Mouse (Mus musculus): ENCODE results near the gene Hspb1. TPM values are rescaled to one million over a fixed set of nuclear protein-coding genes. Genes with fewer than 3 reads are reported as not detected.

Hspb1 gene
- polyA plus RNA-seq, 1 experiment from 2014 or later: 62.8 TPM

GRCm38 (mm10) chr5:135905320-135906225, 17.9 kb downstream of the Hspb1 start:
- ATAC-seq (ENCODE audit: insufficient read depth) (no peak), DNase-seq (no peak)
- WGBS: 47% methylated on average over 8 of the region's 8 CpGs
- H3K9me3 ChIP-seq (ENCODE audit: low read depth, low read length): no peaks in the 10 kb centered on the region
- H3K9ac ChIP-seq: no peak overlapping the region
- peaks cover 43% of the 10 kb centered on the region for H3K36me3 ChIP-seq (ENCODE audit: insufficient read depth)
- H3K27ac ChIP-seq (ENCODE audit: low read depth): no peak overlapping the region
- no peak overlapping the region for H3K4me3 ChIP-seq (ENCODE audit: low read depth, low read length)
- TF ChIP-seq CTCF (IDR thresholded peaks at IDR 0.05; ENCODE audit: low read depth): no peak
- H3K4me2 ChIP-seq: no peak overlapping the region
- H3K27me3 ChIP-seq (ENCODE audit: insufficient read depth, low read length): no peaks in the 10 kb centered on the region
- H3K4me1 ChIP-seq (ENCODE audit: insufficient read depth): no peaks in the 10 kb centered on the region

- Histone ChIP-seq H3K9ac (no peak overlapping the region), H3K9me3 (ENCODE audit: low read depth, low read length) (no peaks in the 10 kb centered on the region), H3K27me3 (ENCODE audit: insufficient read depth, low read length) (no peaks in the 10 kb centered on the region), H3K4me1 (ENCODE audit: insufficient read depth) (no peaks in the 10 kb centered on the region), H3K27ac (ENCODE audit: low read depth) (no peak overlapping the region), H3K36me3 (ENCODE audit: insufficient read depth) (peaks cover 56% of the 10 kb centered on the region), H3K4me2 (no peak overlapping the region), H3K4me3 (ENCODE audit: low read depth, low read length) (no peak overlapping the region)
- DNase-seq (peak; percentile 71), ATAC-seq (ENCODE audit: insufficient read depth) (no peak)
- TF ChIP-seq CTCF (IDR thresholded peaks at IDR 0.05; ENCODE audit: low read depth): no peak
- WGBS: 44% methylated on average over 4 of the region's 4 CpGs
These were observed 19.1 kb downstream of the Hspb1 start for GRCm38 (mm10) chr5:135906846-135907245.

- DNase-seq (no peak), ATAC-seq (ENCODE audit: insufficient read depth) (no peak)
- TF ChIP-seq CTCF (IDR thresholded peaks at IDR 0.05; ENCODE audit: low read depth): no peak
- 69% methylated on average over 13 of the region's 13 CpGs for WGBS
- Histone ChIP-seq H3K36me3 (ENCODE audit: insufficient read depth) (peaks cover 56% of the 10 kb centered on the region), H3K4me1 (ENCODE audit: insufficient read depth) (no peaks in the 10 kb centered on the region), H3K9me3 (ENCODE audit: low read depth, low read length) (no peaks in the 10 kb centered on the region), H3K4me2 (no peak overlapping the region), H3K9ac (0 out of 2 replicates have a peak overlapping the region, but pooled peaks have one; percentile 2), H3K27ac (ENCODE audit: low read depth) (peak overlapping the region; percentile 36; the same call in 1 of the 2 replicates), H3K27me3 (ENCODE audit: insufficient read depth, low read length) (no peaks in the 10 kb centered on the region), H3K4me3 (ENCODE audit: low read depth, low read length) (no peak overlapping the region)
These were observed 19.5 kb downstream of the Hspb1 start for GRCm38 (mm10) chr5:135907256-135907655.

GRCm38 (mm10) chr5:135908185-135908584, 20.5 kb downstream of the Hspb1 start:
- Histone ChIP-seq H3K36me3 (ENCODE audit: insufficient read depth) (peaks cover 61% of the 10 kb centered on the region), H3K9me3 (ENCODE audit: low read depth, low read length) (no peaks in the 10 kb centered on the region), H3K27ac (ENCODE audit: low read depth) (no peak overlapping the region), H3K4me3 (ENCODE audit: low read depth, low read length) (no peak overlapping the region), H3K4me1 (ENCODE audit: insufficient read depth) (peaks cover under 1% of the 10 kb centered on the region; the same call in 1 of the 2 replicates), H3K4me2 (no peak overlapping the region), H3K27me3 (ENCODE audit: insufficient read depth, low read length) (no peaks in the 10 kb centered on the region), H3K9ac (no peak overlapping the region)
- 81% methylated on average over 12 of the region's 12 CpGs for WGBS
- no peak for TF ChIP-seq CTCF (IDR thresholded peaks at IDR 0.05; ENCODE audit: low read depth)
- ATAC-seq (ENCODE audit: insufficient read depth) (no peak), DNase-seq (no peak)

- DNase-seq: no peak
- H3K4me1 ChIP-seq (ENCODE audit: insufficient read depth): peaks cover 3% of the 10 kb centered on the region; the same call in 1 of the 2 replicates
- H3K27ac ChIP-seq (ENCODE audit: low read depth): no peak overlapping the region
- H3K9ac ChIP-seq: no peak overlapping the region
- no peaks in the 10 kb centered on the region for H3K27me3 ChIP-seq (ENCODE audit: insufficient read depth, low read length)
- no peak for TF ChIP-seq CTCF (IDR thresholded peaks at IDR 0.05; ENCODE audit: low read depth)
- H3K4me3 ChIP-seq (ENCODE audit: low read depth, low read length): no peak overlapping the region
- WGBS: 90% methylated on average over 16 of the region's 16 CpGs
- no peaks in the 10 kb centered on the region for H3K9me3 ChIP-seq (ENCODE audit: low read depth, low read length)
- ATAC-seq (ENCODE audit: insufficient read depth): no peak
- peaks cover 69% of the 10 kb centered on the region for H3K36me3 ChIP-seq (ENCODE audit: insufficient read depth)
- H3K4me2 ChIP-seq: no peak overlapping the region
These were observed 21.3 kb downstream of the Hspb1 start for GRCm38 (mm10) chr5:135908989-135909388.

GRCm38 (mm10) chr5:135909646-135910045, 21.9 kb downstream of the Hspb1 start:
- H3K27ac ChIP-seq (ENCODE audit: low read depth): no peak overlapping the region
- H3K27me3 ChIP-seq (ENCODE audit: insufficient read depth, low read length): no peaks in the 10 kb centered on the region
- no peak for TF ChIP-seq CTCF (IDR thresholded peaks at IDR 0.05; ENCODE audit: low read depth)
- H3K9me3 ChIP-seq (ENCODE audit: low read depth, low read length): no peaks in the 10 kb centered on the region
- H3K4me3 ChIP-seq (ENCODE audit: low read depth, low read length): no peak overlapping the region
- DNase-seq: no peak
- peaks cover 3% of the 10 kb centered on the region; the same call in 1 of the 2 replicates for H3K4me1 ChIP-seq (ENCODE audit: insufficient read depth)
- H3K4me2 ChIP-seq: no peak overlapping the region
- H3K9ac ChIP-seq: no peak overlapping the region
- H3K36me3 ChIP-seq (ENCODE audit: insufficient read depth): peaks cover 69% of the 10 kb centered on the region
- ATAC-seq (ENCODE audit: insufficient read depth): no peak
- WGBS: 87% methylated on average over 10 of the region's 10 CpGs

- no peak for ATAC-seq (ENCODE audit: insufficient read depth)
- DNase-seq: no peak
- 89% methylated on average over 25 of the region's 25 CpGs for WGBS
These were observed 23.1 kb downstream of the Hspb1 start for GRCm38 (mm10) chr5:135910813-135911212.

More at GRCm38 (mm10) chr5:135910813-135911212, 23.1 kb downstream of the Hspb1 start:
- H3K4me3 ChIP-seq (ENCODE audit: low read depth, low read length): no peak overlapping the region
- peaks cover 72% of the 10 kb centered on the region for H3K36me3 ChIP-seq (ENCODE audit: insufficient read depth)
- no peak overlapping the region for H3K9ac ChIP-seq
- peaks cover 3% of the 10 kb centered on the region; the same call in 1 of the 2 replicates for H3K4me1 ChIP-seq (ENCODE audit: insufficient read depth)
- no peaks in the 10 kb centered on the region for H3K9me3 ChIP-seq (ENCODE audit: low read depth, low read length)
- TF ChIP-seq CTCF (IDR thresholded peaks at IDR 0.05; ENCODE audit: low read depth): no peak
- no peaks in the 10 kb centered on the region for H3K27me3 ChIP-seq (ENCODE audit: insufficient read depth, low read length)
- no peak overlapping the region for H3K4me2 ChIP-seq
- no peak overlapping the region for H3K27ac ChIP-seq (ENCODE audit: low read depth)

Measured in lung, embryonic 14.5 days (tissue).